Mouse (Mus musculus) monocyte, adult 2 months (primary cell): ENCODE measurements around the gene Plcb4.

ENCODE experiments used
- DNase-seq, 2 experiments: peaks; one replicate each; pipeline ENCODE4 v3.0.0; 2022; ENCODE audit warnings: low spot score in 2 of 2, low read depth in 1 of 2

Plcb4 gene

DNA sequence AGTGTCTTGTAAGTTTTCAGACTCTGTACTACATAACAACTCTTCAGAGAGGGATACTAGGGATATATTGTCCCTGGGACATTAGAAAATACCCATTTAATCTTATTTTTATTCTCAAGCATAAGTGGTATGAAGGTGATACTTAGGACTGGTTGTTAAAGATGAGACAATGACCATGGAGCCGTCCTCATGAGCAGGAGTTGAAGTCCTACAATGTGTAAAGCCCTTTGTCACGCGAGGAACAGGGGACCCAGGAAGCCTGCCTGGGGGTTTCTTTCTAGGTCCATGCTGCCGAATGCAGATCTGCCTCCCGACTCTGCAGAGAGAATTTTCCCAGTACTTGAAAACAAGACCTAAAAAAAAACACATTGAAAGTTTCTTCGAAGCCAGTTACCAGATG is 338.1 kb downstream of the Plcb4 start:
- DNase-seq, result no peak

DNA sequence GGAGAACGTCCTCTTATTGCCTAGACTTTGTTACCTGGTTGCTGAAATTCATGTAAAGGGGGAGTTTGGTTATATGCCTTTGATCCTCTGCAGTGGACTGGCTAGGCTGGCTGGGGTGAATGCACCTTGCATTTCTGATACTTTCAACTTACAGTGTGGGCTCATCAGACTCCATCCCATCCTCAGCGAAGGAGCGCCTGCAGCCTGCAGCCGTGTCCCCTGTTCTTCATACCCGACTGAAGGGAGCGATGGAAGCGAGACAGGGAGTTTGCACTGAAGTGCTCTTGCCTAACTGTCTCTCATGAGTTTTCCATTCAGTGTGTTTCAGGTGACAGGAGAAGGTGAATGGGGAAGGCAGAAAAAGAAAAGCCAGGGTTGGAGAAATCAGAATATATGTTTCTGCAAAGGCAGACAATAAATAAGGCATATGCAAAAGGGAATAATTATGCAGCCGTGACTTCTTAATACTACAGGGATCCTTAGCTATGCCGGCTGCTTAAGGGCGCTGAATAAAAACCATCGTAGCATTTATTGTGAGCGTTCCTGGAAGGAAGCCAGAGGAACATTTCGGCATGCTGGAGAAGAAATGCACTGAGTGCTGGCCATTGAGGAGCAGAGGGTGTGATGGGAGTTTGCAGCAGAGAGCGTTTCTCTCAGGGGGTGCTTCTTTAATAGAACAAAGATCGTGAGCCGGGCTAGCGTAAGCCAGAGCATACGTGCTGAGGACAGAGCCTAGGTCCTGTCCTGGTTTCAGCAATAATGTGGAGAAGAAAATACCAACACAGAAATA is 338.7 kb downstream of the Plcb4 start:
- no peak for DNase-seq

DNA sequence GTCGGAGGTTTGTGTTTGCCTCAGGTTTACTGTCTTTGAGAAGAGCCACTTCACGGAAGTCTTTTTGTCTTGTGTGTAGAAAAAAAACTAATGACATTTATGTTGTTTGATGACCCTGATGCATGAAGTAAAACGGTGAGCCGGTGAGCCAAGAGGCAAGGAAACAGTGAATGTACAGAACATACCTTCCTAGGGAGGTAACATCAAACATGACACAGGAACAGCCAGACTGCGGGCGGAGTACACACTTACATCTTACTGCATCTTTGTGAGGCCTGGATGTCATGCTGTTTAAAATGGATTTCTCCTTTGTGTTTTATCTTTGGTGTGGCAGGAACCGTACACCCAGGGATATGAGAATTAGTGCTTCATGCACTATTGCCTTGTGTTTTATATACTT is 340.1 kb downstream of the Plcb4 start:
- DNase-seq, result no peak

DNA sequence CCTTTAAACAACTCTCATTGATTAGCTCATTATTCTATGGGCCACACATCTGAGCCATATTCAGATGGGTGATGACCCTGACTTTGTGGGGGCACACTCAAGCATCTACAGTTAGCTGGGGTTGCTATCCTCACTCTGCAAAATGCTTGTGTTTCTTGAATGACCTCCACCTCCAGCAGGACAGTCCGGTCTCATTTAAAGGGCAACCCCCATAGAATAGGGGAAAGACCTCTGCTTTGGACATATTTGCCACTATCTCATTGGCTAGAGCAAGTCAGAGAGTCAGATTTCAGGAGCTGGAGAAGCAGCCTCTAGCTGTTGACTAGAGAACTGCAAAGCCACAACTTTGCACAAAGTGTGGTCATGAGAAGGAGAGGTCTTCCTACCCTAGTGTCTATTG is 340.6 kb downstream of the Plcb4 start:
- DNase-seq, result no peak

DNA sequence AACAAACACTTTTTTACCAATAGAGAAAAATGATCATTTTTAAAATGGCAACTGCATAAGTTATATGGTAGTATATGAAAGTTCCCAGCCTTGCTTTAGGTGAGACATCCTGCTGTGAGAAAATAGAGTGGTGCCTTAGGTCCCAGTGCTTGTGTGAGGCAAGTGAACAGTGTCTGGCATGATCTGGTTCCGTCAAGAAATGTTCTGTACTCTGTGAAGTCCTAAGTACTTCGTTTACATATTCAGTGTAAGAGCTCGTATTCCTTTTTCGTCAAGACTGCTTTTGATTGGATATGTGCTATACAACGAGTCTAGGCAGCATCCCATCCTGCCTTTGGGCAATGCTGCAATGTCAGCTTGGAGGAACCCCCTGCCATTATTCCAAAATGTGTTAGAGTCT is 342.1 kb downstream of the Plcb4 start:
- no peak for DNase-seq

DNA sequence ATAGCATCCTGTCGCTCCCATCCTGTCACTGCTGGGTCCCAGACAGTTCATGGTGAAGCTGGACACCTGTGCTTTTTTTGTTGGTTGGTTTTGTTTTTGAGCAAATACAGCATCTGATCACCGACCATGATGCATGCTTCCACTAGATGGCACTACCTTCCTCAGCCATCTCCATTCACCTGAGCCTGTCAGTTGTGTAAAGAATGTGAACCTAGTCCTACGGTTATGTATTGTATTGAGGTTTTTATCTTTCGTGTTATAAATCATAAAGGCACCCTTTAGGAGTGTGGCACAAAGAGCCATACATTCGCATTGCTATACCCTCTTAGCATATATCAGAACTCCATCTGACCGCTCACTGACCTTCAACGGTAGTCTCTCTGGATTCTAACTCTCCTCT is 343.3 kb downstream of the Plcb4 start:
- DNase-seq, result no peak

DNA sequence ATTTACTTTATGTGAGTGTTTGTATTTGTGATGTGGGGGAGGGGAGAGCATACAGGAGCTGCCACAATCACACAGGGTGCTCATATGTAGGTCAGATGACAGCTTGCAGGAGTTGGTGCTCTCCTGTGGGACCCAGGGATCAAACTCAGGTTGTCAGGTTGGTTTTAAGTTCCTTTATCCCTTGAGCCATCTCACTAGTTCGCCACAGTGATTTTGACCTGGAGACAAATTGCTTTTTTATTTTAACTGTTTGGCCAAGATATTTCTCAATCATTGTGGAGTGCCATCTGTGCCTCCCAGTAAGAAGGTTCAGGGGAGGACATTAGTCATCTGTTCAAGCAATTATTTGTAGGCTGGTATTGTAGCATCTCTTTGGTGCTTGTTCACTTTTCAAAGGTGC is 345.0 kb downstream of the Plcb4 start:
- no peak for DNase-seq

DNA sequence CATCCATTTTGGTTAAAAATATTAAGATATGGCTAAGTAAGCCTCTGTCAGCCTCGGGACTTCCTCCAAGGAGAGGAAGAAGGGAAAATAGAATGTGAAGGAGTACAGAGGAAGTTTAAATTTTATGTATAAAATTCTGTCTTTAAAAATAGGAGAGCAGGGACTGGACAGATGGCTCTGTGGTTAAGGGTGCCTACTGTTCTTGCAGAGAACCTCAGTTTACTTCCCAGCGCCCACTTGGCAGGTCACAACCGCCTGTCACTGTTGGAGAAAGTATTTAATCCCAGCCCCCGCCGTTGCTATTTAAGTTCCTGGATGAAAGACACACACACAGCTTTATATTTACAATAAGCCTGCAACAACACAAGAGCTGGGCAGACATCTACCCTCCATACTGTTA is 347.5 kb downstream of the Plcb4 start:
- DNase-seq, result no peak

DNA sequence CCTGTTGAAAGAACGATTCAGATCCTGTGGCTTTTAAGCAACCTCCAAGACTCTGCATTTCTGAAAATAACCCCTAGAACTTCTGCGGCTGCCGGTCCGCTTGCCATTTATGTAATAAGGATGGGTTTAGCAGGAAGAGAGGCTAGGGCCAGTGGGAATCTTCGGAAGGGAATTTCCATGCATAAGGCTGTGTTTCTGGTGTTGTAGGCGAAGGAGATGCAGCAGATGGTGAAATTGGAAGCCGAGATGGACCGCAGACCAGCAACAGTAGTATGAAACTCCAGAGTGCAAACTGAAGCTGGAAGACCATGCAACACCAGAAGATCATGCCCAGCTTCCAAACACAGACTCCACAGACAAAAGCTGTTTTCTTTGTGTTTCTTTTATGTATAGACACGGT is 353.9 kb downstream of the Plcb4 start:
- DNase-seq, result no peak

DNA sequence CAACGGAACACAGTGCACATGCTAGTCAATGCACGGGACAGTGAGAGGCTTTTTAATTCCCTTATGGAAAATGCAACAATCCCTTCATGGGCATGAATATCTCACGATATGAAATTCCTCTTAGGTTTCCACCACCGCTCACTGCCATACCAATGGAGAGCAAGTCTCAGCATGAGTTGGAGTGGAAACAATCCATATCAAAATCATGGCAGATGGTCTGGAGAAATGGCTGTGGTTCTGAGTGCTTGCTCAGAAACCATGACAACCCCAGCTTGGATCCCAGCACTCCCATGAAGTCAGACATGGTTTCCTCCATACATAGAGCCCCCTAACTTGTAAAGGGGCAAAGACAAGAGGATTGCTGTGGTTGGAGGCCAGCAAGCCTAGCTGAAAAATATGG is 389.7 kb downstream of the Plcb4 start:
- no peak for DNase-seq

DNA sequence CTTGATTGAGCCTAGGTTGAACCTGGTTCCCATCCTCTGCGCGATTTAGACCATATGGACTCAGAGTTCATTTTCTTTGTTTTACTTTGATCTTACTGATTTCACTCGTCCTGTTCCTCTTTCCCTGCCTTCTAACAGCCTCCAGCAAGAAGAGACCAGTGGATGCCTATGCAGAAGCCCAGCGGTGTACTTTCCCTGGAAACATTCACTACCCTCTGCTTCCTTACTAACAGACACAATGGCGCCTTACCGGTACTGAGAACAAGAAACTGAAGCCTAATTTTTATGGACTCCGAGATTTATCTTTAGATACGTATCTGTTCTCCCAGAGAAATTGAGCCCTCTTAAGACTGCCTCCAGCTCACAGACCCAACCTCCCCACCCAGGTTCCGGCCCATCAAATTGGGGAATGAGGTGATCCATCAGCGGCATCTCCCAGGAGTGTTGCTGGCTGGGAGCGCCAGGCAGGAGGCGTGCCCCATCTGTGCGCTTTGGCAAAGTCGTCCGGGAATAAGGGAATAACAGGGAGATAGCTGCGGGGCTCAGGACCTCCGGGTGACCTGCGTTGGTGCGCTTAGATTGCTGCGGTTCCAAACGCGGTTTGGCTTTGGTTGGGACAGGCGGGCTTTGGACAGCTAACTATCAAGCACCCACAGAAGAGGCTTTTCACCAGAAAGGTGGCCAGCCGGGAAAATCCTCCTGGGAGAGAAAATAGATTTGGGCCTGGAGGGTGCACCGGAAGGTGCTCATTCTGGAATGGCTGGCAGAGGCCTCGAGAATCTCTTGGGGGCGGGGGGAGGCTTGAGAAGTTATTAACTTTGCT is 392.2 kb downstream of the Plcb4 start:
- DNase-seq, result no peak

DNA sequence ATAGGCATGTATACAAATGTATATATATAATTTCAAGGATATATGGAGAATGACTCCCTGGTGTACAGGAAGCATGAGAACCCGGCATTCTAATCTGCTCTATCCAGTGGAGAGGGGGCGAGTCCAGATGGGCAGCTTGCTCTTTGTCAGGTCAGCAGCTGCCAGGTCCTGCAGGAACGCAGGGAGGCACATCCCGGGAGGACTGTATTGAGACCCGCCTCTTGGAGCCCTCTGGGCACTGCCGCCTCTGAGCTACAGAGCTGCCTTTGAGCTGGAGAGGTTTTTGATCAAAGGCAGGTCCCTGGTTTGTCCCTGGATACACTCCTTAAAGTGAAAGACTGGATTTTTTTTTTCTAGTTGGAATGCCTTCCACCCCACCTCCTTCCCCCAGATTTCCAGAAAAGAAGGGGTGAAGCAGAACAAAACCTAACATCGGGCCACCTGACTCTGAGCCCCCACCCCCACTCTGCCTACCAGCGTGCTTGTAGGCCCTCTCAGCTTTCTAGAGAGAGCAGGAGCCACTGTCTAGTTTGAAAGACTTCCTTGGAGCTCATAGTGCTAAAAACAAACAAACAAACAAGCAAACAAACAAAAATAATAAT is 393.0 kb downstream of the Plcb4 start, which contains the start of gene Lamp5:
Gene Lamp5 (plus strand): TSS at position 552 of the 602 bp plus-strand sequence.
- DNase-seq, result no peak

DNA sequence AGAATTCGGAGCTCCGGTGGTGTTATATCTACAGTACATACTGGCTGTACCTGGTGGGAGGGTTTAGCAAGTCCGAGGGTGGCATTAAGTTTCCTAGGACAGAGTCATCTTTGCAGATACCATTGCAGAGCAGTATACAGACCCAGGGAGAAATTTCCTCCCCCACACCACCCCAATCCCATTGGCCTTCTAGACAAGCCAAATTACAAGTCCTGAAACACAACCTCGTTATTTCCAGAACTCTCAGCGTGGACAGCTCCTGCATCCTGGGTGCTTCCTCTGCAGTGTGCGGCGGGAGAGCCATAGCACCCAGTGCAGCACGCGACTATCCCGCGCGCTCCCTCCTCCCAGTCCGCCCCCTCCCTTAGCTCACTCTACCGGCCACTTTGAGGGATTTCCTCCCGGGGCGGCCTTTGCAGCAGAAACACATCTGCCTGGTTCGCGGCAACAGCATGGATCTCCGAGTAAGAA is 399.1 kb downstream of the Plcb4 start:
- no peak for DNase-seq

DNA sequence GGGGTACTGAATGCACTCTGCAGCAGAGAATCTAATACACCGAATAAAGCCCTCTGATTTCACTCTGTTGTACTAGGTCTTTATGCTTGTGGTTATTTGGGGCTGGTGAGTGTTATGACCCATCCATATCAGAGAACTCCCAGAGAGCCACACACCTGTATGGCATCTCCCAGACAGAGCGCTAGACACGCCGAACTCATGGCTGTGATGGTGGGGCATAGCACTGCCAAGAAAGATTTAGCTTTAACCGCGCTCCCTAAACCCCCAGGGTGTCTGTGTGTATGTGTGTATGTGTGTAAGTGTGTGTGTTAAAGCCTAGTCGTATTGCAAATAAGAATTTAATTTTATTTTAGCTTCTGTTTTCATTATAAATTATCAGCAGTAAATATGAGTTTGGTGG is 399.6 kb downstream of the Plcb4 start:
- DNase-seq, result no peak

DNA sequence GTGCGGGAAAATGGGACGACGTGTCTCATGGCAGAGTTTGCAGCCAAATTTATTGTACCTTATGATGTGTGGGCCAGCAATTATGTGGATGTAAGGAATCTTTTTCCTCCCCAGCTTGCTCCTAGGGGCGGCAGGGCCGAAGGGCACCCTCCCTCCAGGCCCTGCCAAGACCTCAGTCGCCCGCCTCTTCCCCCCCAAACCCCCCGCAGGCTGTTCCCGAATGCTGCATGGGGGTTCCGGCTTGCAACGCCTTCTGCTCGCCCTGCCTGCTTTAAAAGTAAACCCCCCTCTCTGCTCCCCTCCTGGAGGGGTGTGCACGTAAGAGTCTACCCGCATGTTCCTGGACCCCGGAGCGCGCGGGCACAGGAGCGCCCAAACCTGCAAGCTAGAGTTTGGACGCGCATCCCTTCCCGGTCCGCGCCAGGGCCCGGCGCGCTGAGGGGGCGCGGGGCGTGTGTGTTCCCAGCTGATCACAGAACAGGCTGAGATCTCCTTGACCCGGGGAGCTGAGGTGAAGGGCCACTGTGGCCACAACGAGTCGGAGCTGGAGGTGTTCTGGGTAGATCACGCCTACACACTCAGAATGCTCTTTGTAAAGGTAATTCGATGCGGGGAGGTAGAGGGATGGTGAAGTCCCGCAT is 400.3 kb downstream of the Plcb4 start:
- no peak for DNase-seq
